Mouse (Mus musculus) heart, embryonic 15.5 days (tissue): ENCODE data around the gene Gm10337. TPM values are rescaled to one million over a fixed set of nuclear protein-coding genes. Genes with fewer than 3 reads are reported as not detected.

ENCODE experiments used
- ATAC-seq: fragments of 200-750 bp; cut with Nextera tagmentation; replicated peaks from 2 replicates; pipeline ENCODE4 v1.8.0; 2017; ENCODE audit warnings: low read depth, moderate TSS enrichment; ENCODE audit not compliant: insufficient number of reproducible peaks, insufficient read depth, low FRiP score
- H3K27ac ChIP-seq: fragments of 300-500 bp; sonication (generic); 2 replicates; pipeline ENCODE4 v1.5.1; 2015; ENCODE audit warnings: mild to moderate bottlenecking, inconsistent platforms
- H3K27me3 ChIP-seq: fragments of 300-500 bp; sonication (generic); 2 replicates; pipeline ENCODE4 v1.6.1; 2015; ENCODE audit warnings: inconsistent platforms
- H3K36me3 ChIP-seq: fragments of 300-500 bp; sonication (generic); 2 replicates; pipeline ENCODE4 v1.6.1; 2015; ENCODE audit warnings: mild to moderate bottlenecking, inconsistent platforms
- H3K4me1 ChIP-seq: fragments of 300-500 bp; sonication (generic); replicated peaks from 2 replicates; pipeline ENCODE4 v1.6.1; 2015; ENCODE audit warnings: inconsistent platforms
- H3K4me2 ChIP-seq: fragments of 300-500 bp; sonication (generic); 2 replicates; pipeline ENCODE4 v1.6.1; 2015; ENCODE audit warnings: inconsistent platforms, mild to moderate bottlenecking, moderate library complexity
- H3K4me3 ChIP-seq: fragments of 300-500 bp; sonication (generic); 2 replicates; pipeline ENCODE4 v1.5.1; 2015; ENCODE audit warnings: mild to moderate bottlenecking, inconsistent platforms
- H3K9ac ChIP-seq: fragments of 300-500 bp; sonication (generic); 2 replicates; pipeline ENCODE4 v1.6.1; 2015; ENCODE audit warnings: mild to moderate bottlenecking, inconsistent platforms
- H3K9me3 ChIP-seq: fragments of 300-500 bp; sonication (generic); replicated peaks from 2 replicates; pipeline ENCODE4 v1.6.1; 2016; ENCODE audit warnings: inconsistent platforms
- WGBS: fragments of 180-500 bp; shearing (Covaris S2); methylation state at CpG from one replicate; pipeline ENCODE4 v1.1.7; 2015; ENCODE audit warnings: mixed read lengths; 5-methylcytosine and 5-hydroxymethylcytosine counted together
- polyA plus RNA-seq: library from polyadenylated mRNA; unstranded; fragments of >200 nt; fragmentation: Nextera tagmentation; extraction: Ambion mirVana; gene quantifications from 2 replicates; pipeline ENCODE4 v1.2.1, GENCODE M21; 2015

Gene Gm10337
- polyA plus RNA-seq, 1 experiment from 2014 or later, result 2.6 TPM

DNA sequence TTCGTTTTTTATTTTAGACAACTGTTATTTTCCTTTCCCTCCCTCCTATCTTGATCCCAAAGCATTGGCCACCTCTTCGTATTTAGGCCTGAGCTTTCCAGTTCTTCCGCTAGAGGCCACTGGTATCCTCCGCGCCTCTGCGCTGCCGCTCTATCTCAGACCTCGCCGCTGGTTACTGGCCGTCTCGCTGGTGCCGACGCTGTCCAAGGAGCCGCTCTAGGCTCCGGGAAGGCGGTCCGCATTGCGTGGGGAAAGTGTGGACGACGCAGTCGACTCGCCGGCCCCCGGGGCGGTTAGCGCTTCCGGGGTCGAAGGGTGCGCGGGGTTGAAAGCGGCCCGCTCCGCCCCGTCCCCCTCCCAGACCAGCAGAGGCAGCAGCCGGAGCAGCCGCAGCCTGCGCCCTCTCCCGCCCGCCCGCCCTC, 33.3 kb upstream of the Gm10337 start, which contains the start of gene Pcbp2:
Pcbp2 (plus strand) TSS at position 357 of the 422 bp plus-strand sequence.
- H3K27ac ChIP-seq, result peak within 1 kb of the TSS; percentile 97
- H3K9ac ChIP-seq, result peak within 1 kb of the TSS; percentile 90
- peaks cover 12% of the 10 kb centered on the region for H3K4me1 ChIP-seq
- peak within 1 kb of the TSS; percentile 66 for H3K4me2 ChIP-seq
- H3K36me3 ChIP-seq, result peaks cover 13% of the 10 kb centered on the region
- H3K9me3 ChIP-seq, result no peaks in the 10 kb centered on the region
- H3K4me3 ChIP-seq, result peak within 1 kb of the TSS; percentile 93
- WGBS, result under 1% methylated on average over 32 of the region's 40 CpGs
- no peaks in the 10 kb centered on the region for H3K27me3 ChIP-seq
- ATAC-seq, result peak; percentile 100

- peak overlapping the region; percentile 93 for H3K4me3 ChIP-seq
- H3K27me3 ChIP-seq, result no peaks in the 10 kb centered on the region
- WGBS, result under 1% methylated on average over 46 of the region's 67 CpGs
- no peaks in the 10 kb centered on the region for H3K9me3 ChIP-seq
- H3K9ac ChIP-seq, result peak overlapping the region; percentile 90
- peaks cover 18% of the 10 kb centered on the region for H3K36me3 ChIP-seq
- ATAC-seq, result peak; percentile 70
- peaks cover 12% of the 10 kb centered on the region for H3K4me1 ChIP-seq
- H3K27ac ChIP-seq, result peak overlapping the region; percentile 97
- peak overlapping the region; percentile 66 for H3K4me2 ChIP-seq
These were observed 32.8 kb upstream of the Gm10337 start for GRCm38 (mm10) chr15:102470605-102471294.

DNA sequence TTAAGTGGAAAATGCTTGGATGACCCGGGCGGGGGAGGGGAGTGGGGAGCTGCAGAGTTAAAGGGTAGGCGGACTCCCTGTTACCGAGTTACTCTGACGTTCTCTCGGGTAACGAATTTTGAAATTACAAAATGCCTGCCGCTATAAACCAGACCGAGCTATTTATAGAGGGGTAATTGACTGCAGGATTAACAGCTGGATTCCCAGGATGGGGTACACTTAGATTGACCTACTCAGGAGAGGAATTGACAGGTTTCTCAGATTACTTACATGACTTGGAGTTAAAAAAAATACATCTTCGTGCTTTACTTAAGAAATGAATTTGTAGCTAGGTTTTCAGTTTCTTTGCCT, 32.3 kb upstream of the Gm10337 start:
- peak overlapping the region; percentile 90 for H3K9ac ChIP-seq
- peaks cover 24% of the 10 kb centered on the region for H3K36me3 ChIP-seq
- no peaks in the 10 kb centered on the region for H3K27me3 ChIP-seq
- H3K4me2 ChIP-seq, result peak overlapping the region; percentile 66
- H3K9me3 ChIP-seq, result no peaks in the 10 kb centered on the region
- WGBS, result 0% methylated on average over 10 of the region's 10 CpGs
- H3K4me3 ChIP-seq, result peak overlapping the region; percentile 93
- ATAC-seq, result no peak
- peaks cover 12% of the 10 kb centered on the region for H3K4me1 ChIP-seq
- H3K27ac ChIP-seq, result peak overlapping the region; percentile 97

DNA sequence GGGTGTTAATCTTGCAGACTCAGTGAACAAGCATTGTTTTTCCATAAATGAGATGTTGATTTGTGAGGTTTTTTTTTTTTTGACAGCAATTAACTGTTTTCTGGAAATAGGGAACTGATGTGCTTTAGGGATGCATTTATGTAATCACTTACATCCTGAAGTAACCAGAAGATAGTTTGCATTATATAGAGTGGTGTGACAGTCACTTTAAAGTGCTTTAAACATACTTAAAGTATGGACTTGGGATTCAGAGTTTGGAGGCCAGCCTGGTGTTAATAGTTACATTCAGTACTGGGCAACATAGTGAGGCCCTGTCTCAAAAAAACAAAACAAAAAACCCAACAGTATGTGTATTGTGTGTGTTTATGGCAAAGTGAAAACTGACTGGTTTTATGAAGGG, 31.8 kb upstream of the Gm10337 start:
- H3K9me3 ChIP-seq, result no peaks in the 10 kb centered on the region
- peak overlapping the region; percentile 66 for H3K4me2 ChIP-seq
- no peak for ATAC-seq
- H3K4me3 ChIP-seq, result peak overlapping the region; percentile 93
- H3K4me1 ChIP-seq, result peaks cover 12% of the 10 kb centered on the region
- 0 out of 2 replicates have a peak overlapping the region, but pooled peaks have one; percentile 22 for H3K27ac ChIP-seq
- H3K27me3 ChIP-seq, result no peaks in the 10 kb centered on the region
- peak overlapping the region; percentile 90 for H3K9ac ChIP-seq
- peaks cover 27% of the 10 kb centered on the region for H3K36me3 ChIP-seq

DNA sequence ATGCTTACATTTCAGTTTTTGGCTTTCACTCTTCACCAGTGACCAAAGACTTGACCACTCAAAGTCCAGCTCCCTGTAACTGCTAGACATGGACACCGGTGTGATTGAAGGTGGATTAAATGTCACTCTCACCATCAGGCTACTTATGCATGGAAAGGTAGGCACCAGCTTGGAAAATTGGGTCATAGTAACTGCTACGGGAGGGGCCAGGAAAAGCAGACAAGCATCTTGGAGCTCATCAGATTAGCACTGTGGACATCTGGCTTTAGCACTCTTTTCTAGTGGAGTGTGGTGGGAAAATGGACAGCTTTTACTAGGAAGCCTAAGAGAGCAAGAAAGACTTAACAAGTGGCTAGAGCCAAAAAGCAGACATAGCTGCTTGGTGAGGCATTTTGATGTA, 30.3 kb upstream of the Gm10337 start:
- no peak for ATAC-seq

DNA sequence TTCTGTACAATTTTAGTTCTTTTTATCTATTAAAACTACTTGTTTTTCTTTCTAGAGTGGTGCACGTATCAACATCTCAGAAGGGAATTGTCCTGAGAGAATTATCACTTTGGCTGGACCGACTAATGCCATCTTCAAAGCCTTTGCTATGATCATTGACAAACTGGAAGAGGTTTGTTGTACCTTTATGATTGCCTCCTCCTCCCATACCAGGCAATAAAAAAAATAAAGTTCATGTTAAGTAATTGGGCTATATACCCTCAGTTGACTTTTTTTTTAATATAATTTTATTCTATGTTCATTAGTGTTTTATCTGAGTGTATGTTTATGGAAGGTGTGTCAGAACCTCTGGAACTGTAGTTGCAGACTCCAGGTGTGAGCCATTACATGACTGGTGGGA, 29.0 kb upstream of the Gm10337 start:
- Histone ChIP-seq H3K9me3 (no peaks in the 10 kb centered on the region), H3K27ac (no peak overlapping the region), H3K4me3 (no peak overlapping the region), H3K9ac (no peak overlapping the region), H3K4me2 (no peak overlapping the region), H3K4me1 (peaks cover 12% of the 10 kb centered on the region), H3K27me3 (no peaks in the 10 kb centered on the region), H3K36me3 (peaks cover 53% of the 10 kb centered on the region)
- no peak for ATAC-seq
- WGBS, result 82% methylated on average over 2 of the region's 2 CpGs

More for the DNA sequence above, 30.3 kb upstream of the Gm10337 start:
- H3K9ac ChIP-seq, result no peak overlapping the region
- H3K4me2 ChIP-seq, result peak overlapping the region; percentile 20; the same call in 1 of the 2 replicates
- H3K4me1 ChIP-seq, result peaks cover 12% of the 10 kb centered on the region
- no peaks in the 10 kb centered on the region for H3K27me3 ChIP-seq
- WGBS, result 62% methylated on average over 2 of the region's 2 CpGs
- no peak overlapping the region for H3K27ac ChIP-seq
- H3K36me3 ChIP-seq, result peaks cover 42% of the 10 kb centered on the region
- no peak overlapping the region for H3K4me3 ChIP-seq
- H3K9me3 ChIP-seq, result no peaks in the 10 kb centered on the region

DNA sequence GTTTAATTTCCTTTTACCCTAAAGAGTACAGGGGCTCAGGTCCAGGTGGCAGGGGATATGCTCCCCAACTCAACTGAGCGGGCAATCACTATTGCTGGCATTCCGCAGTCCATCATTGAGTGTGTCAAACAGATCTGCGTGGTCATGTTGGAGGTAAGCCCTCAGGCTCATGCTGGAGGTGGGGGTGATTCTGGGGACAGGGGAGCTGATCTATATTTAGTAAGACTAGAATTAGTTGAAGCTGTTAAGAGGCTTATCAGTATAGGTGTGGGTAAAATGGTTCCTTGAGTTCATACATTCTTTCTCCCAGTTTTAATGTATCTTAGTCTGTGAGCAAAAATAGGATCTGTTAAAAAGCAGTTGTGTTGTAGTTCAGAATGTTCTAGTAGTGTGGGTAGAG, 20.4 kb upstream of the Gm10337 start:
- ATAC-seq, result no peak
- H3K4me3 ChIP-seq, result no peak overlapping the region
- no peaks in the 10 kb centered on the region for H3K27me3 ChIP-seq
- WGBS, result 57% methylated on average over 3 of the region's 3 CpGs
- H3K4me1 ChIP-seq, result peaks cover 18% of the 10 kb centered on the region
- H3K36me3 ChIP-seq, result peaks cover 77% of the 10 kb centered on the region
- peak overlapping the region; percentile 57 for H3K27ac ChIP-seq
- no peak overlapping the region for H3K9ac ChIP-seq
- H3K9me3 ChIP-seq, result no peaks in the 10 kb centered on the region
- H3K4me2 ChIP-seq, result peak overlapping the region; percentile 13; the same call in 1 of the 2 replicates

GRCm38 (mm10) chr15:102485853-102486252, 17.7 kb upstream of the Gm10337 start:
- 88% methylated on average over 12 of the region's 12 CpGs for WGBS
- Histone ChIP-seq H3K4me3 (no peak overlapping the region), H3K36me3 (peaks cover 83% of the 10 kb centered on the region), H3K4me1 (peaks cover 18% of the 10 kb centered on the region), H3K9me3 (no peaks in the 10 kb centered on the region), H3K4me2 (no peak overlapping the region), H3K9ac (no peak overlapping the region), H3K27ac (no peak overlapping the region), H3K27me3 (no peaks in the 10 kb centered on the region)
- ATAC-seq, result no peak

DNA sequence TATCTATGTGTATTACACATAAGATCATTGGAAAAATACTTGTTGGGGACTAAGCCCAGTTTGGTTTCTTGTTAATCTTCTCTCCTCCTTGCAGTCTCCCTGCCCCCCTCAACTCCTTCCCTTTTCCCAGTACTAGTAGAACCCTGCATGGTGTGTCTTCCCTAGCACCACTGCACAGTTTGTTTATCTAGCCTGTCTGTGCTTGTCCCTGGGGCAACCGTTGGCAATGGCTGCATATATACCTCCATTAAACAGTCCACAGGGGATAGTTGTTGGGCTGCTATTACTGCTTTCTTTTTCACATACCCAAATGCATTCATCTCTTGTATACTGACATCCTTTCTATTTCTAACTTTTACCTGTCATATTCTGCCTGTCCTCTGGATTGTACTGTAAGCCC, 15.9 kb upstream of the Gm10337 start:
- Histone ChIP-seq H3K9ac (no peak overlapping the region), H3K4me1 (peaks cover 11% of the 10 kb centered on the region), H3K4me2 (no peak overlapping the region), H3K4me3 (no peak overlapping the region), H3K36me3 (peaks cover 85% of the 10 kb centered on the region), H3K9me3 (no peaks in the 10 kb centered on the region), H3K27ac (no peak overlapping the region), H3K27me3 (no peaks in the 10 kb centered on the region)
- no peak for ATAC-seq
- 61% methylated on average over 1 of the region's 1 CpGs for WGBS

DNA sequence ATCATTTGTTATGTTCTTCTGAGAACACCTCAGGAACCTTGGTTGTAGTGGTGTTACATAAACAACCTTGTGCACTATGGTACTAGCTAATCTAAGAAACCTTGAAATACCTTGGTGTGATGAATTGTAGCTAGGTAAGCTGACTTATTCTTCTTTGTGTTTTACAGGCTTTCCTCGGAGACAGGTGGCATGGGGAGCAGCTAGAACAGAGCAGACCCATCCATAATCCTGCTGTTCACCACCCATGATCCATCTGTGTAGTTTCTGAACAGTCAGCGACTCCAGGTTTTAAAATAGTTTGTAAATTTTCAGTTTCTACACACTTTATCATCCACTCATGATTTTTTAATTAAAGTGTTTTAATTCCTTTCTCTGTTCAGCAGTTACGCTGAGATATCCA, 5.2 kb upstream of the Gm10337 start:
- Histone ChIP-seq H3K27me3 (no peaks in the 10 kb centered on the region), H3K36me3 (peaks cover 96% of the 10 kb centered on the region), H3K9me3 (no peaks in the 10 kb centered on the region), H3K27ac (no peak overlapping the region), H3K9ac (no peak overlapping the region), H3K4me2 (no peak overlapping the region), H3K4me3 (no peak overlapping the region), H3K4me1 (no peaks in the 10 kb centered on the region)
- no peak for ATAC-seq
- 90% methylated on average over 3 of the region's 3 CpGs for WGBS

DNA sequence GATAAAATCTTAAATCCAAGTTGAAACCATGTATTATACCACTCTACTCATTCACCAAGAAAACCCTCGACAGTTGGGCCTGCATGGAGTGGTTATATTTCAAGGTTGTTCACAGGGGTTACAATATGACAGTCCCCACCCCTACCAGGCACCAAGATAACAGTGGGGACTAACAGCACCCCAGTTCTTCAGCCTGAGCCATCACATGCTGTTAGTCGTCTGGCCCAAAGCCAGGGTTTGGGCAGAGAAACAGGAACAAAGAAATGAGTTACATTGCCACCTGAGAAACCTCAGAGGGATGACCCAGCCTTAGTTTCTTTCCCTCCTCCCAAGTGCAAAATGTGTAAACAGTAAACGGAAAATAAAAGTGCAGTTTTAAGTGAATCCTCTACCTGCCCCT, 4.2 kb upstream of the Gm10337 start:
- Histone ChIP-seq H3K4me2 (no peak overlapping the region), H3K4me3 (no peak overlapping the region), H3K9ac (no peak overlapping the region), H3K4me1 (no peaks in the 10 kb centered on the region), H3K9me3 (no peaks in the 10 kb centered on the region), H3K27me3 (no peaks in the 10 kb centered on the region), H3K36me3 (peaks cover 96% of the 10 kb centered on the region), H3K27ac (no peak overlapping the region)
- ATAC-seq, result no peak
- 65% methylated on average over 3 of the region's 3 CpGs for WGBS

- Histone ChIP-seq H3K9me3 (no peaks in the 10 kb centered on the region), H3K36me3 (peaks cover 96% of the 10 kb centered on the region), H3K27ac (no peak overlapping the region), H3K4me3 (no peak overlapping the region), H3K4me2 (no peak overlapping the region), H3K27me3 (no peaks in the 10 kb centered on the region), H3K4me1 (no peaks in the 10 kb centered on the region), H3K9ac (no peak overlapping the region)
- no peak for ATAC-seq
- 87% methylated on average over 6 of the region's 6 CpGs for WGBS
These were observed 3.7 kb upstream of the Gm10337 start for GRCm38 (mm10) chr15:102499851-102500250.
